Mouse (Mus musculus) cerebellum, adult 9-11 months (tissue): ENCODE results near the gene Elmod3.
"Not testable (repeated sequence)": the region's sequence is repeated elsewhere in the genome, so short reads cannot be mapped to it uniquely, and the experiment has no call there.

Source experiments
- DNase-seq: peaks from one replicate; pipeline ENCODE4 v3.0.0; 2022

The Elmod3 gene

DNA sequence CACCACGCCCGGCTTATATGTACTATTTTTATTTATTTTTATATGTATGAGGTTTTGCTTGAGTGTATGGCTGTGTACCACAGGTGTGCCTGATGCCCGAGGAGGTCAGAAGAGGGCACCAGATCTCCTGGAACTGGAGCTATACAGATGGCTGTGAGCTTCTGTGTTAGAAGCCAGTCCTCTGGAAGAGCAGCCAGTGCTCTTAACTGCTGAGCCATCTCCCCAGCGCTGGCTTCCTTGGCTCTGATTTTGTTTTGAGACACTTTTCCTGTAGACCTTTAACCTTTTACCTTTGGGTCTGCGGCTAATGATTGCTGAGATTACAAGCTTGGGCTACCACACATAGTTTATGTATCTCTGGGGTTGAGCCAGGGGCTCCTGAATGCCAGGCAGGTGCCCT is 30.7 kb downstream of the Elmod3 start:
- no peak for DNase-seq

DNA sequence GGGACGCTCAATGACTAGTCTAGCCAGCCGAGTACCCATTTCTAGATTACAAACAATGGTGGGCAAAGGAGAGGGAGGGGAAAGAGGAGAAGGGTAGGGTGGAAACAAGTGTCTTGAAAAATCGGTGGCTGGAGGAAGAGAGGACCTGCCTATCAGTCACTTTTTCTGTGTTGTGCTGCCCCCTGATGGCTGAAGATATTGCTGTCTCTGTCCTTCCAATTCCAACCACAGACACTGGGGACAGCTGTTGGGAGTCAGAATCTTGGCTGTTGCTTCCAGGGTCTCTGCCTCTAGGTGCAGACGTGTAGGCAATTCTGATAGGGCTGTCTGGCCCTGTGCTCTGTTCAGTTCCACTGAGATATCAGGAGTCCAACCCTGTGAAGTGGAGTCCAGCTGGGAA is 32.2 kb downstream of the Elmod3 start:
- peak; percentile 77 for DNase-seq

DNA sequence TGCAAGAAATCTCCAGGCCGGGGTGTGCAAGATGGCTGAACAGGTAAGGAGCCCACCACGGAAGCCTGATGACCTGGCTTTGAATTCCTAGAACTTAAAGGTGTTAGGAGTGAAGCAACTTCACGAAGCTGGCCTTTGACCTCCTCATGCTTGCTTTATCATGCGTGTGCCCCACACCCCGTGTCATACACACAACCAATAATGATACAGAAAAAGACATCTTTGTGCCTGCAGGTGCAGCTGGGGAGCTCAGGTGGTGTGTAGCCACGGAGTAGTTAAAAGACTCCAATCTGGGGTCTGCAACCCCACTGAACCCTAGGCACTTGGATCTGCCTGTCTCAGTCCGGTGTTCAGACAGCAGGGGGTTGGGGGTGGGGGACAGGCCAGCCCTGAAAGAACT is 32.7 kb downstream of the Elmod3 start:
- no peak for DNase-seq

DNA sequence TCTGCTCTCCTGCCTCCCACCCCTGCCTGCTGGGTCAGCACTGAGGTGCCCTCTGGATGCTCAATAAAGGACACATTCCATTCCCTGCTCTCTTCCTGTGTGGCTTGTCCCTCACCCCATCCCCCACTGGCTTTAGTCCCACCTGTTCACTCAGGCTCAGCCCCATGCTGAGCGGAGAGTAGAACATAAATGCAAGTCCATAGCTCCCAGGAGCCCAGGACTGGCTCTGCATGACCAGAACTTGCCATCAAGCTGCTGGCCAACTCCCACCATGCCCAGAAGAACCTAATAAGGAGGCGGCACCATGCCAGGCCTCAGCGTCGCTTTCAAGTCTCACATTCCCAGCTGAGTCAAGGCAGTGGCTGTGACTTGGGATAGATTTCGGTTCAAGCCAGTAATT is 35.3 kb downstream of the Elmod3 start:
- DNase-seq = no peak

DNA sequence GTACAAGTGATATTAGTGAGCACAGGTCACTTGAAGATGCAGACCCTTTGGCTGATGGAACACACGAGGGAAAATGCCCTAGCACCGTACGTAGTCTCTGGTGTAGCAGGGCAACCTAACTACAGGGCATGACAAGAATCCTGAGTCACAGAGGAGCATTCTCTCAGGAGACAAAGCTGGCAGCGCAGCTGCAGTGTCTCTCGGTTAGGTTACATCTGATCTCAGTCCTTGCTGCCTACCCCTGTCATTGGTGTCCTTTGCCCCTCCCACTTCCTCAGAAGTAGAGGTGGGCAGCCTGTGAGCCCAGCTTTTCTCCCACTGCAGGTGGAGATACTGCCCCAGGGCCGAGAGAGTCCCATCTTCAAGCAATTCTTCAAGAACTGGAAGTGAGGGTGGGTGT is 35.7 kb downstream of the Elmod3 start:
- DNase-seq = no peak

DNA sequence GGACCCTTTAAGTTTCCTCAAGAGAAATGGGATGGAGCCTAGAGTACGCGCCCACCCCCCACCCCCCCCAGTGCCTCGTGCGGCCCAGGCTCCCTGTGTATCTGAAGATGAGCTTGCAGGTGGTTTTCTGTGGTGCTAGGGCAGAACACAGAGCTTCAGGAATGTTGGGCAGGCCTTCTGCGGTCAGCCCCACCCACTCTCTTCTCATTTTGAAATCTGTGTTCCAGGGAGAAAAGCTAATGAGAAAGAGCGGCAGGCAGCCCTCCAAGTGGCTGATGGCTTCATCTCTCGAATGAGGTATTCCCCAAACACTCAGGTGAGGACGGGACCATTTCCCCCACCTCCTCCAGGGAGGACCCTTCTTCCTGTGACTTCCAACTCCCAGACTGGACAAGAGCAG is 37.4 kb downstream of the Elmod3 start:
- no peak for DNase-seq

DNA sequence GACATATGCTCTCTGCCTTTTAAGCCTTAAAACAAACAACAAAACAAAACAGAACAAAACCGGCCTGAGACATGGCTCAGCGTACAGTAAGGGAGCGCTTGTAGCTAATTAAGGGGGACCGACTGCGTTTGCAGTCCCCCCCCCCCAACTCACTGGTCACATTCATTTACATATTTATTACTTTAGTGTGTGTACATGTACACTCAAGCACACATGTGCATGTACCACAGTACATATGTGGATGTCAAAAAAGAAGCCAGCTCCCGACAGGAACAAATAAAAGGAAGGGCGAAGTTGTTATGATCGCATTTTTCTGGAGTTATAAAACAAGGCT is 45.2 kb downstream of the Elmod3 start:
- no peak for DNase-seq

DNA sequence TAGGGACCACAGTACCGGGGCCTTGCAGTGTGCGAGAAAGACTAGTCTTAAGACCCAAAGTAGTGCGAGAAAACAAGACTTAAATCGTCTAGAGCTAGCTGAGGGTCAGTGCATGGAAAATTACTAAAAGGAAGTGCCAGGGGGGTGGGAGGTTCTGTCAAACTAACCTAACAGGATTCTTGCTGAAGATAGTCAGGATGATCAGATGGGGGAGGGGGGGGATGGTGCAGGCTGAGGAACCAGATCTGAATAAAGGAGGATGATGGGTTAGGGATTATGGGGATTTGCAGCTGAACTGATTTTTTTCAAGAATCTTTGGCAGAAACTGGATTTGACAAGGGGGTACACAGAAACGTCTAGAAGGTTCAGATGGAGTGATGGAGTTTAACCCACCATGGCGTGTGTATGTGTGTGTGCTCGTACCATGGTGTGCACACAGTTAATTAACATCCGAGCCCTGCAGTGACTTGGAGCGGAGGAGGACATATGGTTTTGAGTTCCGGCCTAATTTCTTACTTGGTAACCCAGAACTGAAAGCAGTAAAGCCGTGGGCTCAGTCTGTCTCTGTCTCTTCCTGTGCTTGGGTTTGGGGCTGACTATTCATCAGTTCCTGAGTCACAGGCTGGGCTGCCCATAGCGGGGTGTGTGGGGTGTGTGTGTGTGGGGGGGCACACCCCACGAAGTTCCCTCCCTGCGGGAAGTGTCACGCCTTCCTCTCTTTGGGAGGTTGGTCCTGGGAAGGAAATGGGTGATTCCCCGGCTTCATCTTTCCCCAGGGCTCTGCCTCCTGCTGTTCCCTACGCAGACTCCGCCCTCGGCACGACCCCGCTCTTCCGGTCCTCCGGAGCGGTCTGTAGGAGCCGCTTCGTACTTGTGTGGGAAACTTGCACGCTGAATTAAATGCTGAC is 45.8 kb downstream of the Elmod3 start:
- no peak for DNase-seq

DNA sequence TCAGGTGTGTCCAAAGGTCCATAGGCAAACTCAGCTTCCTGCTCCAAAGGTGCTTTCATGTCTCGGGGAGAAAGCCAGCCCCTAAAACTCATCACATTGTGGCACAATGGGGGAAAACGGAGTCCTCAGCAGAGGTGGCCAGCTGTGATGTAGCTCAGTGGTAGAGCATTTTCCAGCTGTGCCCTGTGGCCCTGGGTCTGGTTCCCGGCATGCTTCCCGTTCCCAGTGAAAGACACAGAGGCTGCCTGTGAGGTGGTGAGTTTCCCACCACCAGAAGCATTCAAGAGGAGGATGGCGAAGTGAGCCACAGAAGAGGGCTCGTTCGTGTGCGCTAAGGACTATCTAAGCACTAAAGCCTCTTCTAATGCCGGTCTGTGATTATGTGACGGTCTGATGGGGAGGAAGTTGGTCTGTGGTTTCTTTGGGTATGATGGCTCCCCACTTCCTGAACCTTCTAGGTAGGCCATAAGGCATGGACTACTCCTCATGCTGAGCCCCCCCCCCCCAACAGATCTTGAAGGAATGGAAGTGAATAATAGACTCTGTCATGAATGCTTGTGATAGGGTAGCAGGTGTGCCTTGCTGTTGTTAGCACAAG is 47.6 kb downstream of the Elmod3 start:
- no peak for DNase-seq

DNA sequence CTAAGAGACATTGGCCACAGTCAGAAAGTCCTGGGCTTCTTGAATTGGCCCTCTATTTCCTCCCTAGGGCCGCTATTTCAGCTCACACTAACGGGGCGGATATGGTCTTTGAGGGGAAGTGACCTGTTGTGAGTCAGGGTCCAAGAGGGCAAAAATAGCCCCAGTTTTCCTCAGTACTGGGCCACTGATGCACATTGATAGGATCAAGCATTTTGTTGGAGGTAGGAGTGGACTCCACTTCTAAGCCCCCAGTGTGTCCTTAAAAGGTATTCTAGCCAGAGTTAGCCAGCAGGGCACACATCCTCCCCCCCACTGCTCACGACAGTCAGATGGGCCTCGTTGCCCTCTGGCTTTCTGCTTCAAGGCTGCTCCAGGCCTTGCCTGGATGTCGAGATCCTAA is 48.2 kb downstream of the Elmod3 start:
- DNase-seq = no peak

DNA sequence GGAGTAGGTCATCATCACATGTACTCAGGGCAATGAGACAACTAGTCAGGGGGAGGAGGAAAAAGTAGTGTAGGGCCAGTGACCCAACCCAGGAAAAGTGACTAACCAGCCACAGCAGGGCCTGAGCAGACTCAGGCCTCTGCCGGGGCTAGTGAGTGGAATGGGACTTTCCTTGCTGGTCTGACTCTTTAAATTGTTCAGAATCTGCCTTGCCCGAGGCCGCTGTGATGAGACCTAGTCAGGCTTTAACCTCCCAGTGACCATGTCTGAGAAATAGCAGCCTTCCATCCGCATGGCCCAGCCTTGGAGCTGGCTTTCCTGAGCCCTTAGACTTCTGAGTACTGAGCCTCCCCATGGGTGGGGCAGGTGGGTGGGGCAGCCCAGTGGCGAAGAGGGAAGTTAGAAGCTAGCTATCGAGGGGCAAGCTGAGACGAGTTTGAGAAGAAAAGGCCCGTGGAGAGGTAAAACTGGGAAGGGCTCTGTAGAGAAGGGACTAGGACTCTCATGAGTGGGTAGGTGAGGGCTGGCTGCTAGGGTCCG is 49.1 kb downstream of the Elmod3 start:
- no peak for DNase-seq

DNA sequence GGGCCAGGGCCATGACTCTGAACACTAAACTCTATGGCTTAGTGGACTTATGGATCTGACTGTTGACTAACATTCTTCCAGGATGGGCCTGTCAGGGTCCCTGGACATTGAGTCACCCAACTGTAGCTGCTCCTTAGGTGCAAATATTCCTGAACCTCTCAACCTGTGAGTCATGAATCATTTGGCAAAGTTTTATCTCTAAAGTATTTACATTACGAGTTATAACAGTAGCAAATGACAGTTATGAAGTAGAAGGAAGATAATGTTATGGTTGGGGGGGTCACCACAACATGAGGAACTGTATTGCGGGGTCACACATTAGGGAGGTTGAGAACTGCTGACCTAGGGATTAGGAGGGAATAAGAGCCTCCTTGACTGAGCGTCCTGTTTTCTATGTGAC is 50.4 kb downstream of the Elmod3 start:
- no peak for DNase-seq

DNA sequence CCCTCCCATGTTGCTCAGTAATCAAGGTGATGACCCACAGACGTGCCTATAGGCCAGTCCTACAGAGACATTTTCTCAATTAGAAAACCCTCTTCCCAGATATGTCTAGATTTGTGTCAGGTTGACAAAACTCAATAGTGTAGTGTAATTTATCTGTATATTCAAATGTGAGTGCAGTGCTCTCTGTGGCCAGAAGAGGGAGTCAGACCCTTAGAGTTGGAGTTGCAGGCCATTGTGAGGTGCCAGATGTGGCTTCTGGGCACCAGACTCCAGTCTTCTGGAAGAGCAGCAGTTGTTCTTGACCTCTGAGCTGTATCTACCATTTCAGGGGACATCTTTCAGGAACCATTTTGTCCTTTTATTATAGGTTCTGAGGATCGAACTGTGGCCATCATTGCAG is 51.1 kb downstream of the Elmod3 start:
- no peak for DNase-seq

DNA sequence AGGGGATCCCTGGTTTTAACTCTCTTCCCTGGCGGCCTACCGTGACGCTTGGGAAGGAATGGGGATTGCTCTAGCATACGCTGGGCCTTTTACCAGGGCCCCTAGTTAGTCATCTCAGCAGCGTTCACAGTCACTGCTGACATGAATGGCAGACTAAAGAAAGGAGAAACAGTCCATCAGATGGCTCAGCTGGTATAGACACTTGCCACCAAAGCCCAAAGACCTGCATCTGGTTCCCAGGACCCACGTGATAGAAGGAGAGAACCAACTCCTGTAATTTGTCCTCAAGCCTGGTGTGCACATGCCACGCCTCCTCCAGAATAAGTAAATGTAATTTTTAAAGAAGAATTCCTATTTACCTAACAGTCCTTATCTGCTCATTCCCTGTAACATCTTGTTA is 52.8 kb downstream of the Elmod3 start:
- no peak for DNase-seq

DNA sequence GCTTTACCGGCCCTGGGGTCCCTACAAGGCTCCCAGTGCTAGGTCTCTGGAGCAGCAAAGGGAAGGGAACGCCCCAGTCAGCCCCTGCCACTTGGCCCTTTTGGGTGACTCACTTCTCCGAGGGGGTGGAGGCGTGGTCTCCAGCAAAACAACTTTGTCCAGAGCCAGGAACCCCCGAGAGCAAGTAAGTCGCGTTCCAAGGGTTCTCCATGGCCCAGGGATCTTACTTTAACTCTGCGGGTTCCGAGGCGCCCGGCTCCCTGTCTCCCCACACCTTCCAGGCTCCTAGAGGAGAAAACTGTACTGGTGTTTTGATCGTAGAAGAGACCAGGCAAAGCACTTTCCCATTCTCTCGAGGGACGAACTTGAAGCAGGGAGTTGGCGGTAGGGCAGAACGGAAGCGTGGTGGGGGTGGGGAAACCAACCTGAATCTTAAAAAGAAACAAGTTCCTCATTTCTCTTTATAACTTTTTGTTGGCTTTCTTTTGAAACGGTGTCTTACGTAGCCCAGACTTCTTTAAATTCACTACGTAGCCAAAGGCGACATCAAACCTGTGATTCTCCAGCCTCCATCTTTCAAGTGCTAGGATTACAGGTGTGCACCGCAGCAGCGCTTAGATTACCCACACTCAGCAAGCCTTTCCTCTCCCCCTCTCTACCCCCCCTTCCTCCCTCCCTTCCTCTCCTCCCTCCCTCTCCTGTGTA is 53.8 kb downstream of the Elmod3 start, which contains the start of gene Capg:
Gene Capg, plus strand, starts transcription at position 109 of the 705 bp plus-strand sequence.
- DNase-seq = no peak

DNA sequence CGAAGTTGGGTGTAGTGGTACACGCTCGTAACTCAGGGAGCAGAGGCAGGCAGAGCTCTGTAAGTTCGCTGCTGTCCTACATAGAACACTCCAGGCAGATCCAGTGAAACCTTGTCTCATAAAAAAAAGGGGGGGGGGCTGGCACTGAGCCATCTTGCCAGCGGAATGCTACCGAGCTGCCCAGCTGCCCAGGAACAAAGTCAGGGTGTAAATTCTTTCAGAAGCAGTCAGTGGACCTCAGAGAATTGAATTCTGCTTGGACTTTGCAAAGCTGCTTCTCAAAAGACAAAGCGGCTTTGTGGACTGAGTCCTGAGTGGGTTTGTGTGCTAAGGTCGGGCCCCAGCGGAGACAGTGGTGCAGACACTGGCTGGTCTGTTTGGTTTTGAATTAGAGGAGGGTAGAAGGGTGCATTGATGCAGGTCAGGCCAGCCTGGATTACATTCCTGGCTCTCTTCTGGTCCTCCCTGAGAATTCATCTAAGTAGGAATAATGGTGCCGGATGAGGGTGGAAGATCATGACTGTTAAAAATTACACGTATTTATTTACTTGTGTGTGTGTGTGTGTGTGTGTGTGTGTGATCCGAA is 54.9 kb downstream of the Elmod3 start:
- DNase-seq = no peak

DNA sequence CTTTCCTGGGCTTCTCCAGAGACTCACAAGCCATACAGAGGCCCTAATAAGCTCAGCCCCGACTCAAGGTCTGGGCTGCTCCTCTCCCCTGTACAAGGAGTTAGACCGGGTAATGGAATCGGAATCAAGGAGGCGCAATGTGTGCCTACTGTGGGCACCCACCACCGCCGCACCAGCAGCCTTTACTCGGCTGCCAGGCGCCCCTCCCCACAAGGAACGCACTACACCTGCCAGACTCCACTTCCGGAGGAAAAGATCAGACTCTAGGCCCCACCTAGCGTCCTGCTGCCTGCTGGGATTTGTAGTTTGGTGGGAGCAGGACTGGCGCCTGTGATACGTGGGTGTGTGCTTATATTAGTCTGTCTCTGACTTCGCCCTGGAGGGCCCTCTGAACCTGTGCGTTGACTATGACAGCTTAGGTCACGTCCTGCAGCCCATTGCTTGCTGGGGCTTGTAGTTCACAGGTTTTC is 59.6 kb downstream of the Elmod3 start:
- peak; percentile 97 for DNase-seq

DNA sequence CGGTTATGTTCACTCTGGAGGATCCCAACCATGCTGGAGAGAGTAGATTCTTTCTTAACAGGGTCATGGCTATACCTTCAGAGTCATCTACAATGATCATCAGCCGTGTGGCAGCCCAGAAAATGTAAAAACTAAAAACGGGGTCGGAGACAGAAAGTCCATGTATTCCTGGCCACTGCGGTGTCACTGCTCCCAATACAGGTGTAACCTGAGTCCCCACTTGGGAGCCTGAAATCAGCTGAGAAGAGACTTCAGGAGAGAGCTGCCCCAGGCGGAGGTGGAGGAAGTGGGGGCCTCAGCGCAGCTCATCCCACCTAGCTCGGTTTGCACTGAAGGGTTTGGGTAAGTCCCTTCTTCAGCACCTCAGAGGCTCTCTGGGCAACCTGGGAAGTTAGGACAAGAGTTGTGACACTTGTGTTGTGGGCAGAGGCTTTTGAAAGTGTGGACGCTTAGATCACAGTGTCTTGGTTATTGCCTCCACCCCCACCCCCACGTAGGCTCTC is 60.2 kb downstream of the Elmod3 start:
- DNase-seq = peak; percentile 68

DNA sequence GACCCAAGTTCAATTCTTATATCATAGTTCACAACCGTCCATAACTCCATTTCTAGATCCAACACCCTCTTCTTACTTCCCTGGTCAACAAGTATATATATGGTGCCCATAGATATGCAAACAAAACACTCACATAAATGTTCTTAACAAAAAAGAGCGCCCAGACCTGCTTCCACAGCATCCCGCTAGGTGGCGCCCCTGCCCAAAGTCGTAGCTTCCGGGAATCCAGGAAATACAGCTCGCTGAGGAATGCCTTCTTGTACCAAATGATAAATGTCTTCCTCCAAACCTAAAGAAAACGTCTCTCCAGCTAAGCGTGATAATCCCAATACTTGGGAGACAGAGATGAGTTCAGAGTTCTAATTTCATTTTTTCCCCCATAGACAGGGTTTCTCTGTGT is 63.0 kb downstream of the Elmod3 start:
- DNase-seq = peak; percentile 69

DNA sequence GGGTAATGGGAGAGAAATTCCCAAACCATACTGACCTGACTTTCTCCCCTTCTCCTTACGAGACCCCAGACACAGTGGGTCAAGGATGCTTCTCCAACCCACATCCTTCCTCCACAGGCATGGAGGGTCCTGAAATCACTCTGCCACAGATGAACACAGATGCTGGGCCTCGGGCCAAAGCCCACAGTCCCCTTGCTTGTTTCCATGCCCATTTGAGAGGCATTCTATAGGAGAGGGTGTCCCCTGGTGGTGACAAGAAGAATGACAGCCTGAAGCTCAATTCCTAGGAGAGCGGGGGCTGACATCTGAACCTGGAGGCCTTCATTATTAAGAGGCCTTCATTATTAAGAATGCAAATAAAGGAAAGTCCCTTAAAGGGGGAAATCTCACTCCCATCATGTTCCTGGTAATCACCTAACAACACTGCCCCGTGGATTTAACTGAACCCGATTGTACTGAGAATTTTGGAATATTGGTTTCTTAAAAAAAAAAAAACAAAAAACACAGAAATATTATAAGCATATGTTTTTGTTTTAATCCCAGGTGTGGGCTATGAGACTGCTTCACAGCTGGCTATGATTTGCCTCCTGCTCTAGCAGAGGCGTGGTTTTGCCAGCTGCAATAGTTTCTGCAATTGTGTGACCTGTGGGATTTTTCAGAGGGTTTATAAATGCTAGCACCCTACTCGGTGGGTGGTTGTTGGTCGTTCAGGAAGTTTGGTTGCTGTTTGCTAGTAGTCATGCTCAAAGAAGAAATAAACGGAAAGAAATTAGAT is 64.0 kb downstream of the Elmod3 start:
- DNase-seq = peak; percentile 62

DNA sequence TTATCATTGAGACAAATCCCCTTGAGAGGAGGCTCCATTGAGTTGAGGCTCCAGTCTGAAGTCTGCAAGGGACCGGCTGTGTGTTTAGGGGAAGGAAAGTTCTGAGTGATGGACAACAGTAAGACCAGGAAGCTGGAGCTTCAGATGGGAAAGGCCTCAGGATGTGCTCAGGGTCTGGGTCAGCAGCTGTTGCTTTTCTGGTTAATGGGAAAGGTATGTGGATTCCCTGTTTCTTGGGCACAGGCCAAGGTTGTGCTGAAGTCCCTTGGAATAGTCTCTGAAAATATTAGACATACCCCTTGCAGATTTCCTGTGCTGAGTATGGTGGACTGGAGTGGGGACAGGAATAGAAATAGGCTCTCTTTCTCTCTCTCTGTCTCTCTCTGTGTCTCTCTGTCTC is 64.7 kb downstream of the Elmod3 start:
- DNase-seq = not testable (repeated sequence)

DNA sequence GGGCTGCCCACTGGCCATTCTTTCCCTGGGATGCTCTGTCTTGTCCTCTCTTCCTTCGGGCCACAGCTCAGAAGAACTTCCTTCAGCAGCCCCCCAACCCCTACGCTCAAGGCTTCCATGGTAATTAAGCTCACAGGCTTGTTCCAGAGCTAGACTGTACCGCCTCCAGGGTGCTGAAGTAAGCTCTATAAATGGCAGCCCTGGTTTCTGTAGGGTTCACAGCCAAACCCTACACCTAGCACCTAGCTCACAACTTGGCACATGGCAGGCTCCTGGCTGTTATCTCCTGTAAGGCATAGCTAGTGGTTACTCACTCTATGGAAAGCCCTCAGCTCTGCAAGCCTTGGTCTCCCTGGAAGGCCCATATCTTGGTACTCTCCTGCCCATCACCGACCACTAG is 65.6 kb downstream of the Elmod3 start:
- DNase-seq = no peak
